Mouse (Mus musculus) gastrocnemius, adult 18-20 months (tissue): Measurements from ENCODE around the gene Olfr1242. TPM values are rescaled to one million over a fixed set of nuclear protein-coding genes. Genes with fewer than 3 reads are reported as not detected.

ENCODE experiments used
- DNase-seq: peaks from one replicate; pipeline ENCODE4 v3.0.0; 2021; ENCODE audit warnings: low spot score
- long read RNA-seq, 2 experiments: library from polyadenylated mRNA; stranded (forward); transcript quantifications; one replicate each; pipeline ENCODE4 v2.0.0; 2021
- total RNA-seq, 2 experiments: library from RNA; stranded (reverse); gene quantifications; 2 replicates each; pipeline ENCODE4 v1.2.3; 2021

The Olfr1242 gene
- not detected for total RNA-seq
- long read RNA-seq, experiment 1: 0 reads
- long read RNA-seq, experiment 2: 0 reads

DNA sequence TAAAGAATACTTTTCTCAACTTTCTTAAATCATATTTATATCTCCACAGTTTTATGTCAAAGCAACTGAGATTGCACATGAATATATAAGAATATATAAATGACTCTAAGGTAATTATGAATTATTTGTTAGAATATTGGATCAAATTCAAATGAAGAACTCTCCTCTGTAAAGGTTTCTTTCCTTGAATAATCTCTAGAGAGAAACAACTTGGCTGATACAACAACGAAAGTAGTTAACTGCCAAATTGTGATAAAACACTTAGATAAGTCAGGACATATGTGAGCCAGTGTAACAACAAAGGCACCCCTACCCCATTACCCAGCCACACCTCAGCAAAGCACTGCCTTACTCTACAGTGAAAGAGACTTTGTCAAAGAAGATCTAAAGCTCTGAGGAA lies at the start of gene Olfr1242:
Olfr1242 (minus strand) TSS at position 101 of the 400 bp plus-strand sequence.
- no peak for DNase-seq

GRCm38 (mm10) chr2:89544516-89544915 lies 46.4 kb upstream of the Olfr1242 start:
- DNase-seq: no peak

DNA sequence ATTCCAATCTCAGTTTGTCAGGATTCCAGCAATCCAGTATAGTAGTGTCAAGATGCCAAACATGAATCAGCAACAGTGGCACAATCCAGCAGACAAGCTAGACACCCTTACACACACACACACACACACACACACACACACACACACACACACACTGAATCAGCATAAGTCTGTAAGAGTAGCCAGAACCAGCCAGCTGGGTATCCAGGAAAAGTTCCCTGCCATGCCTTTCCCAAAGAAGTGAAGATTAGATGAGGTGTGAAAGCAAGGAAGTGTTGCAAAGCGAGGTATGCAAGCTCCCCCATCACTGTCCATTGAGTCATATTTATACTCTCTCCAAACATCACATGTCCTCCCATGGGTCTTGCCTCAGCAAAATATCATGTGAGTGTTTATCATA lies 41.8 kb upstream of the Olfr1242 start:
- no peak for DNase-seq

DNA sequence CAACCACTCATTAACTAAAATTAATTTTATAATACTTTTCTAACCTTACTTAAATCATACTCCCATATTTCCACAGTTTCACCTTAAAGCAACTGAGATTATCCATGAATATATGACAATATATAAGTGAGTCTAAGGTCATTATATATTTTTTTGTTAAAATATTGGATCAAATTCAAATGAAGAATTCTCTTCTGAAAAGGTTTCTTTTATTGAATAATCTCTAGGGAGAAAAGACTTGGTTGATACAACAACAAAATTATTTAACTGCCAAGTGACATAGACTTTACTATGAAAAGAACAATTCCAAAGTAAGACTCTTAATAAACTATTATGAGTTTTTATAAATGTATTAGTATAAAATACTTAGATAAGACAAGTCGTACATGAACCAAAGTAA lies 33.3 kb upstream of the Olfr1242 start, which contains the start of gene Olfr1243:
Olfr1243 (minus strand) TSS at position 101 of the 400 bp plus-strand sequence.
- DNase-seq: no peak

GRCm38 (mm10) chr2:89487026-89487425 lies 11.1 kb downstream of the Olfr1242 start, which contains the start of gene Olfr1241:
TSS of gene Olfr1241 (minus strand) at chr2:89487126.
- DNase-seq: no peak

DNA sequence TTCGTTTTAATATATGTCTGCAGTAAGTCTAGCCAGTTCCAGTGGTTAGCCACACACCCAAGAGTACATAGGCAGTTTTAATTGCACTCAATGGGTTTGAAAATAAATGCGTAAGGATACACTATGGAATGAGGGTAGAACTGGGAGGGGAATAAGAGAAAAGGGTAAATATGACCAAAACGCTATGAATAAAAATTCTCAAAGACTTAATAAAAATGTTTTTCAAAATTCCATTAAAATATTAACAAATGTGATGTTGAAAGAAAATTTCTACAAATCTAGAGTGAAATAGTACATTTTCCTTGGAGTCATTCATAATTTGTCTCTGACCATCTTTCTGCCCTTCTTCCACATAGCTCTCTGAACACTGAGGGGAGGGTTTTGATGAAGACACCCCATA lies 55.2 kb downstream of the Olfr1242 start, which contains the start of gene Olfr1240:
Olfr1240 (minus strand) TSS at position 101 of the 400 bp plus-strand sequence.
- no peak for DNase-seq

Other genes starting within 250 kb of the Olfr1242 start
- not detected for gene Olfr1228, start 244.3 kb downstream of the Olfr1242 start, total RNA-seq
- gene Olfr1229, start 210.3 kb downstream of the Olfr1242 start, total RNA-seq: not detected
- gene Olfr1230, start 201.1 kb downstream of the Olfr1242 start, total RNA-seq: not detected
- gene Olfr1231, start 191.3 kb downstream of the Olfr1242 start, total RNA-seq: not detected
- gene Olfr1232, start 168.7 kb downstream of the Olfr1242 start, total RNA-seq: not detected
- not detected for gene Olfr1233, start 155.9 kb downstream of the Olfr1242 start, total RNA-seq
- not detected for gene Olfr1234, start 133.5 kb downstream of the Olfr1242 start, total RNA-seq
- not detected for gene Olfr1238, start 88.7 kb downstream of the Olfr1242 start, total RNA-seq
- gene Olfr1239, start 77.9 kb downstream of the Olfr1242 start, total RNA-seq: not detected
- not detected for gene Olfr1240, start 55.3 kb downstream of the Olfr1242 start, total RNA-seq
- not detected for gene Olfr1241, start 11.2 kb downstream of the Olfr1242 start, total RNA-seq
- not detected for gene Olfr1243, start 33.2 kb upstream of the Olfr1242 start, total RNA-seq
- not detected for gene Olfr1245, start 80.1 kb upstream of the Olfr1242 start, total RNA-seq
- gene Olfr1246, start 94.8 kb upstream of the Olfr1242 start, total RNA-seq: not detected
- under 1 TPM in 1 of 2 experiments, not detected in 1; 0.05 TPM for gene Olfr1247, start 115.8 kb upstream of the Olfr1242 start, total RNA-seq
- not detected for gene Olfr1248, start 119.9 kb upstream of the Olfr1242 start, total RNA-seq
- gene Olfr1249, start 136.6 kb upstream of the Olfr1242 start, total RNA-seq: not detected
- gene Olfr1250, start 163.1 kb upstream of the Olfr1242 start, total RNA-seq: not detected
- gene Olfr1251, start 173.6 kb upstream of the Olfr1242 start, total RNA-seq: not detected
- not detected for gene Olfr1252, start 226.7 kb upstream of the Olfr1242 start, total RNA-seq